Mouse (Mus musculus) central nervous system, embryonic 14 days (tissue): ENCODE results near the gene Snx18. TPM values are rescaled to one million over a fixed set of nuclear protein-coding genes. Genes with fewer than 3 reads are reported as not detected.

ENCODE experiments used
- polyA plus RNA-seq: library from polyadenylated mRNA; depleted of rRNA; stranded (reverse); fragments of >200 nt; gene quantifications from 2 replicates; pipeline ENCODE4 v1.2.3, GENCODE M21; 2012; rRNA removed

Snx18 gene
- polyA plus RNA-seq: 10.5 and 13.9 TPM in 2 replicates

DNA sequence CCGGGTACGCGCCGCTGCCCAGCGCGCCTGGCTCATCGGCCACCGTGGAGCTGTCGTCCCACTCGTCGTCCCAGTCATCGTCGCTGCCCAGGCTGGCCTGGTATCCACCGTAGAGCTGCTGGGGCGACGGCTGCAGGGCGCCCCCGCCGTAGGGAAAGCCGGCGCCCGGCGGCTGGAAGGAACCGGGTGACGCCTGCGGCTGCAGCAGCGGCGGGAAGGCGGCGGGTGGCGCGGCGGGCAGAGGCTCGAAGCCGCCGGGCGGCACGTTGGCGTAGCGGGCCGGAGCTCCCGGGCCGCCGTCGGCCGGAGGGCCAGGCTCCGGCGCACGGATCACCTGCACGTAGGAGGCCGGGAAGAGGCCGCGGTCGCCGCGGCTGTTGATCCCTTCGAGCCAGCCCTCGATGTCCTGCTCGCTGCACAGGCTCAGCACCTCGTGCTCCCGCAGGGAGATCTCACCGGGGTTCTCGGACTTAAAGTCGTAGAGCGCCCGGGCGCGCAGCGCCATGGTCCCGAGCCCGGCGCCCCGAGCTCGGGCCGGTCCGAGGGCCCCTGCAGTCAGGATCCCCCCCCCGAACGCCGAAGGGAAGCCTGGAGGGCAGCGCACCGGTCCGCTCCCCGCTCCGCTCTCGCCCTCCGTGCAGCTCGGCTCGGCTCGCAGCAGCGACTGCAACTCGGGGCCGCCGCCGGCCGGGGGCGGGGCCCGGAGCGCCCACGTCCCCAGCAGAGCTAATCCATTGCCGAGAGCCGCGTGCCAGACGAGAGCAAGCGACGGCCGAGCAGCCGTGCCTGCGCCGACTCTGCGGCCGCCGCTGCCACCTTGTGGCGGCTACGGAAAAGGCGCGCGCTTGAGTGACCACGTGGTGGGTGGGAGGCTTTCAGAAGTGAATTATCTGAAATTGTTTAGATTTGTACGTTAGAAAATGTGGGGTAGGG lies at the start of gene Snx18:
Gene Snx18 (minus strand): TSS at position 674 of the 933 bp plus-strand sequence.

DNA sequence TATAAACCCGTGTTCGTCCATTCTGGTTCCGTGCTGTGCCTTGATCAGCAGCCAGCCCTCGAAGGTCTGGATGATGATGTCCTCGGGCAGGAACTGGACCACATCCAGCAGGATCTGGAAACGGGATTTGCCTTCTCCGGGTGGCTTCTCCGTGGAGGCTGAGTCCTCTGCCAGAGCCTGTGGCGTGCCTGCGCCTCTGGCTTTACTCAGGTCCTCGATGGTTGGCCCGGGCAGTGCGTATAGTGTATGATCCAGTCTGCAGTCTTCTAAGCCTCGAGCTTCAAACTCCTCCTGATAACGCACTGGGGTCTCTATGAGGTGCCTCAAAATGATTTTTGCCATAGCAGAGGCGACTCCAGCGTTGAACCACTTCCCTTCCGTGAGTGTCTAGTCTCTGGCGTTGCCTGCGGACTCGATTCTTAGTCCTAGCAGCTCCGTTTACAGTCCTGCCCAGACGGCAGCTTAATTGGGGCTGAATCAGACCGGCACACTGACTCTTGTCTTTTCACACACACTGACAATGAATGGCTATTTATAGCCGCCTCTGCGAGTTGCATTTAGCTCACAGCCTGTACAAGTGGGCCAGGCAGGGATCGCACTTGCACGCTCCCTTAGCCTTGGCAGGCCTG lies 44.9 kb upstream of the Snx18 start, which contains the start of gene Hspb3:
Gene Hspb3 (minus strand): TSS at position 526 of the 629 bp plus-strand sequence.

Other genes with a start within 250 kb of the Snx18 start
- 0.31 and 3.1 TPM in 2 replicates for gene Hspb3, start 45.1 kb upstream of the Snx18 start, polyA plus RNA-seq
- 19.7 and 21.0 TPM in 2 replicates for gene Arl15, start 175.9 kb upstream of the Snx18 start, polyA plus RNA-seq